In the genomic region with DNA sequence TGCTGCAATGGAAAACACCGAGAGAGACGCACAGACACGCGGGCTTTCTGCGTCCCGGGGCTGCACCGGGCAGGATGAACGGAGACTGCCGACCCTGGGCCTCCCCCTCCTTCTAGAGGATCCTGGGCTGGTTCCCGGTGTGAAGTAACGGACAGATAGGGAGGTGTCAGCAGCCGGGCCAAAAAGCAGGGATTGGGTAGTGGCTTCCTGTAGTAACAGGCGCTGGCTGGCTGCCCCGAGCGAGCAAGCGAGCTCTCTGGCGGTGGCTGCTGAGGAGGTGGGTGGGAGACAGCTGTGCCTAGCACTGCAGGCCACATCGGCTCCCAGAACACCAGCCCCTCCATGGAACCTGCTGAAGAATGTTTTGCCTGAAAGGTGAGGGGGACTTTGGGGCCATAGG, we compare ENCODE assay signal across 8 mouse cellular contexts.
DNase-seq lines count a peak whose midpoint lies in the region; ATAC-seq and TF ChIP-seq lines count a peak whose summit lies in the region.

No protein-coding gene starts in this region.

- no peaks in the 10 kb centered on the region for H3K36me3 ChIP-seq in ES-E14 (ENCODE audit: control insufficient read depth, insufficient read depth, low read length, poor library complexity, severe bottlenecking)
- peaks cover 29% of the 10 kb centered on the region for H3K36me3 ChIP-seq in hindbrain, embryonic 13.5 days

- no peak overlapping the region; the same call in 1 of the 2 replicates for H3K27ac ChIP-seq in ES-E14 (ENCODE audit: insufficient read depth, low read depth, low read length, poor library complexity, severe bottlenecking)
- peak overlapping the region; percentile 83 for H3K27ac ChIP-seq in hindbrain, embryonic 13.5 days

- no peak for DNase-seq in ES-E14 (ENCODE audit: low read depth, low spot score)
- peak; percentile 60 to 75 for DNase-seq in cerebellum, postnatal 25 days
- peak; percentile 89 for DNase-seq in gastrocnemius, adult 18-20 months (ENCODE audit: low spot score)
- DNase-seq in layer of hippocampus, postnatal 36 days, result peak; percentile 38 to 60
- DNase-seq in lung, postnatal 14 days, result peak; percentile 81
- DNase-seq in ovary, postnatal 36 days (ENCODE audit: low spot score), result peak; percentile 72
- DNase-seq in urinary bladder, postnatal 25 days (ENCODE audit: low spot score), result peak; percentile 58

- peak overlapping the region; percentile 1 to 14; a peak in 1 of 4 replicates for H3K4me3 ChIP-seq in ES-E14 (ENCODE audit: insufficient read depth in 1 of 2, low read depth in 1 of 2, low read length in 2 of 2, poor library complexity in 1 of 2, severe bottlenecking in 1 of 2)
- peak overlapping the region; percentile 42 for H3K4me3 ChIP-seq in hindbrain, embryonic 13.5 days

- H3K9me3 ChIP-seq in ES-E14 (ENCODE audit: control insufficient read depth, insufficient read depth, low read depth, low read length), result no peaks in the 10 kb centered on the region
- no peaks in the 10 kb centered on the region for H3K9me3 ChIP-seq in hindbrain, embryonic 13.5 days

- under 1% methylated on average over 18 of the region's 18 CpGs for WGBS in hindbrain, embryonic 13.5 days

- in situ Hi-C loops in ES-E14 (cut with MboI; ENCODE audit: low sequenced_read_pairs in 2 of 2, unreplicated experiment in 2 of 2), result no loop called here

- H3K4me1 ChIP-seq in ES-E14 (ENCODE audit: control insufficient read depth in 2 of 2, insufficient read depth in 2 of 2, low read length in 2 of 2, poor library complexity in 1 of 2), result peaks cover 3 to 12% of the 10 kb centered on the region in 2 experiments; a peak in 3 of 4 replicates
- H3K4me1 ChIP-seq in hindbrain, embryonic 13.5 days (replicated peaks), result peaks cover 24% of the 10 kb centered on the region

- H3K27me3 ChIP-seq in hindbrain, embryonic 13.5 days, result no peaks in the 10 kb centered on the region

- peak; percentile 80; the same call in 1 of the 2 replicates for ATAC-seq in hindbrain, embryonic 13.5 days (ENCODE audit: low FRiP score)

- H3K9ac ChIP-seq in ES-E14 (ENCODE audit: insufficient read depth, low read depth, low read length, poor library complexity, severe bottlenecking), result peak overlapping the region; percentile 5; the same call in 1 of the 2 replicates
- peak overlapping the region; percentile 73 for H3K9ac ChIP-seq in hindbrain, embryonic 13.5 days

- H3K4me2 ChIP-seq in hindbrain, embryonic 13.5 days, result peak overlapping the region; percentile 60

TF ChIP-seq in ES-E14, 5 proteins besides CTCF, POLR2A, EP300 and RAD21:
- TF ChIP-seq MAFK (IDR thresholded peaks at IDR 0.05; ENCODE audit: insufficient read depth, low read depth, low read length) (no peak), ZC3H11A (IDR thresholded peaks at IDR 0.05; ENCODE audit: borderline replicate concordance, low read depth, low read length) (no peak), CHD2 (IDR thresholded peaks at IDR 0.05; ENCODE audit: low read depth, low read length) (no peak)
